Mouse (Mus musculus): ENCODE results near the gene Cuta.

Cuta gene

DNA sequence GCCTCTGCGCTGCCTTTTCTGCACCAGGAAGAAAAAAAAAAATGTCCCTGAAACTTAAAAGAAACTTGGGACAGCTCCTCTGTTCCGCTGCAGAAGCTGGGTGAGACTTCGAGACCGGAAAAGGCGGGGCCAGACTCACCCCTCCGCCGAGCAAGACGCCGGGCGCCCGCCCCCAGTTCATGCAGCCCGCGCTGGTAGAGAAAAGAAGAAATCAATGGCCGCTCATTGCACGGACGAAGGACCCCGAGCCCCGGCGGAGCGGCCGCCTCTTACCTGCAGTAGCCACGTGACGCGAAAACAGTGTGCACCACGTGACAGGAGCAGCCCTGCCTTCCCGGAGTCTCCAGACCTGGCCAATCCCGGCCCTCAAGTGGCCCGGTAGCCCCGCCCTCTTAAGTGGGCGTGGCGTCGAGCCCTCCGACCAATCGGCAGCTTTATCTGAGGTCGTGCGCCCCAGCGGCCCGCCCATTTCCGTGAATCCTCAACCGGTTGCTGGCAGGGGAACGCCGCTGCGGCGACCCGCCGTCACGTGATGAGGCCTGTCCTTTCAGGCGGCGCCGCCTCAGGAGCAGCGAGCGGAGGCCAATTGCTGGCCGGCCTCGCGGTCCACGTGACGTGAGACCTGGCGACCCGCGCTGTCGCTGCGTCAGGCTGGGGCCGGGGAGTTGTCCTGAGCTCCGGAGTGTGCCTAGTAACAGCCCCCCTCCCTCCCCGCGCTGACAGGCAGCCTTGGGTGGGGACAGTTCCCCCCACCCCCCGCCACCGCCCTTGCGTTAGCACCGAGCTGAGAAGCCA is at the start of gene Cuta:
Gene Cuta, minus strand, starts transcription at position 392 of the 795 bp plus-strand sequence.
- DNase-seq (ENCODE audit: low read depth) = peak; percentile 100

DNA sequence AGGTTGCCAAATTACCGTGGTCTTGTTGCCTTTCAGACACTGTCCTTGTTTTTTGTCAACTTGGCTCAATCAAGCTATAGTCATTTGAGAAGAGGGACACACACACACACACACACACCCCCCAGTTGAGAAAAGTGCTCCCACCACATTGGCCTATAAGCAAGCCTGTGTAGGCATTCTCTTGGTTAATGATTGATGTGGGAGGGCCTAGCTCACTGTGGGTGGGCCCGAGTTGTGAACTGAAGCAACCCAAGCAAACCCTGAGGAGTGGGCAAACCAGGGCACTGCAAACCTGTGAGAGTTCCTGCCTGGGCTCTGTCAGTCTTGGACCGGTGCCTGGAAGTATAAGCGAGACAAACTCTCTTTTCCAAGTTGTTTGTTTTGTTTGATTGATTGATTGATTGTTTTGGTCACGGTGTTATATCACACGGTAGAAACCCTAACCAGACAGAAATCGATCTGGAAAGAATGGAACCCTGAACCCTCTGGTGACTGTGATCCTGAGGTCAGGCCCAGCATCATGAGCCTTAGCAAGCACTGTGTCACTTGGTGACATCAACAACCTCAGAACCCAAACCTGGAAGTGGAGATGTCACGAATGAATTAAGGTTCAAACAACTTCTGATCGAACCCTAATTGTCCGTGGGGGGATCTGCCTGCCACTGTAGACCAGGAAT is 46.3 kb upstream of the Cuta start:
- DNase-seq (ENCODE audit: low read depth) = no peak

- no peak for DNase-seq (ENCODE audit: low read depth)
Measured at GRCm38 (mm10) chr17:26983382-26983781, 44.0 kb upstream of the Cuta start.

DNA sequence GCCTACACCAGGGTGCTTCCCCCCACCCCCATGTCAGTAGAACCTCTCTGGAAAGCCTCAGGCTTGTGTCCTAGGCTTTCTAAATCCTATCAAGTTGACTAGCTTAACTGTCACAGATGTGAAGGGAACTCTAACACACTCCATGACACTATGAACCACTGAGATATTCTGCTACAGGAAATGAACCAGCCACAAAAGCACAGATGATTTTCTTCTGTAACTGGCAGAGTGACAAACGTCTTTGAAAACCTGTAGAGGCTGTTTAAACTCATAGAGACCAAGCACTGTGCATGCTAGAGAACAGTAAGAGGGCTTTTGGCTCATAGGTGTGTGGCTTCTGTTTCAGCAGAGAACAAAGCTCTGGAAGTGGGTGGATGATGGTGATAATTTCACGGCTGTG is 41.7 kb upstream of the Cuta start:
- peak; percentile 82 for DNase-seq (ENCODE audit: low read depth)

GRCm38 (mm10) chr17:26979426-26979825 is 40.1 kb upstream of the Cuta start:
- DNase-seq (ENCODE audit: low read depth) = no peak

DNA sequence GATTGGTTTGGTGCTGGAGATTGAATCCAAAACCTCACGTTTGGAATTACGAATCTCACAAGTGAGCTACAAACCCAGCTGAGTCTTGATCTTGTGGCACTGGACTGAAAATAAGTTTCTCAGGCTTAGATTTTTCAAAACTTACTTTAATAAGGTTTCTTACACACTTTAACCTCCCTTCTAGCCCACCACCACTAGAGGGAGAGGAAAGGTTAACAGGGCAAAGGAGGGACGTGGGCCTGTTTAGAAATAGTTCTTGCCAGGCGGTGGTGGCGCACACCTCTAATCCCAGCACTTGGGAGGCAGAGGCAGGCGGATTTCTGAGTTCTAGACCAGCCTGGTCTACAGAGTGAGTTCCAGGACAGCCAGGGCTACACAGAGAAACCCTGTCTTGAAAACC is 38.0 kb upstream of the Cuta start:
- peak; percentile 54 for DNase-seq (ENCODE audit: low read depth)

- DNase-seq (ENCODE audit: low read depth) = no peak
Measured at GRCm38 (mm10) chr17:26975415-26975814, 36.0 kb upstream of the Cuta start.

DNA sequence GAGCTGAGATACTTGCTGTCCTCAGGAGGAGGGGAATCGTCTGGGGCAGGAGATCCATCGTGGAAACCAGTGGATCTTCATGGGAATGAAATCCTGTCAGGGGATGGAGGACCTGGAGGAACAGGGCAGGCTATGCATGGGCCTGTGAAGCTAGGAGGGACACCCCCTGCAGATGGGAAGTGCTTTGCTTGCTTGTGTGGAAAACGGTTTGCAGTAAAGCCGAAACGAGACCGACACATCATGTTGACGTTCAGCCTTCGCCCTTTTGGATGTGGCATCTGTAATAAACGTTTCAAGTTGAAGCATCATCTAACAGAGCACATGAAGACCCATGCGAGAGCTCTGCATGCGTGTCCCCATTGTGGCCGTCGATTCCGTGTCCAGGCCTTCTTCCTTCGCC is 35.2 kb upstream of the Cuta start:
- no peak for DNase-seq (ENCODE audit: low read depth)

GRCm38 (mm10) chr17:26972703-26973574 is 33.6 kb upstream of the Cuta start, which contains the start of gene Zbtb9:
Gene Zbtb9, plus strand, starts transcription at chr17:26973167.
- peak; percentile 95 for DNase-seq (ENCODE audit: low read depth)

DNA sequence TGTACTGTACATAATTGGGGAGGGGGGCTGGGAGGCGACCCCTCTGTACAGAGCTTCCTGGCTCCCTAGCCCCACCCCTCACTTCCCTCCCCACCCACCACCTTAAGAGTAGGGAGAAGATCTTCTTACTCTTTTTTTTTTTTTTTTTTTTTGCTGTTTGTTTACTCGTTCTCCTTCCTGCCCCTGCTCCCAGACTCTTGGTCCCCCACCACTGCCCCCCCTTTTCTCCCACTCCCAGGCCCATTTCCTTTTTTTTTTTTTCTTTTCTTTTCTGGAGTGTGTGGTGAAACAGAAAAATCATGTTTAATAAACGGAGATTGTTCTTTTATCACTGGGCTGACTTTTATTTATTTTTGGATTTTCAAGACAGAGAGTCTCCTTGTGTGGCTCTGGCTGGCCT is 32.7 kb upstream of the Cuta start:
- DNase-seq (ENCODE audit: low read depth) = no peak

DNA sequence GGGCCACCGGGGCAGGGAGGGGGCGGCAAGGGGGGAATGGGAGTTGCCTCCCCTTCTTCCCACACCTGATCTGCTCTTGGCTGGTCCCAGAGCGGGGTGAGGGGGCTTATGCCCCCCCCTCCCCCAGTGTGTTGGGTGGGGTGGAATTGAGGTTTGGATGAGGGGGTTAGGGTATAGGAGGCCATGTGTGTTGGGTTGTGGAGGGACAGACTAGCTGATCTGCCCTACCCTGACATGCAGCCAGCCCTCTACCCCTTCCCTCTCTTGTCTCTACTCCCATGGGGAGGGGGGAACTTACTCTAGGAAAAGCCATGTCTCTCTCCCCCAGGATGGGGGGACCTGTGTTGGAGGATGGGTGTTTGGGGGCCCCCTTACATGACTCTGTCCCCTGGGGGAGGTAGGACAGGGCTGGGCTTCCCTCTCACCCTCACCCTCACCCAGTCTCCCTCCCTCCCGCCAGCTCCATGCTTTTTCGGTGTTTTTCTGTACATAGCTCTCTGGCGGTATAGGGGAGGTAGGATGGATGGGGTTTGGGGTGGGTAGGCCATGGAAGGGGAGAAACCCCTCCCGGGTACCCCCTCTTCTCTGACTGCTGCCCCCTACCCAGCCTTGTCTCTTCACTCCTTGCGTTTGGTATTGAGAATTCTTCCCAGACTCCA is 32.0 kb upstream of the Cuta start:
- no peak for DNase-seq (ENCODE audit: low read depth)

DNA sequence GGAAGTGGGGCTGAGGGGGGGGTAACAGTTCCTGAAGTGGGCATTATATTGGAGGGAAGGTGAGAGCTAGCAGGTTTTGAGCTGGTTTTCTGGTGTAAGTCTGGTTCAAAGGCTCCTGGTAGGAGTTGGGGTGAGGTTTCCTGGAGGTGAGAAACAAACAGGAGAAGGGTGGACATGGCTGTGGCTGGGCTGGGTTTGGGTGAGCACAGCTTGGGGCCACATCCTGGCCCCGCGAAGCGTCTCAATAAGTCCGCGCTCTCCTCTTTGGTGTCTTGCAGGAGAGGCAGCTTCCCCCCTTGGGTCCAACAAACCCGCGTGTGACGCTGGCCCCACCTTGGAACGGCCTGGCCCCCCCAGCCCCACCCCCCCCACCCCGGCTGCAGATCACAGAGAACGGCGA is 30.9 kb upstream of the Cuta start:
- DNase-seq (ENCODE audit: low read depth) = no peak

DNA sequence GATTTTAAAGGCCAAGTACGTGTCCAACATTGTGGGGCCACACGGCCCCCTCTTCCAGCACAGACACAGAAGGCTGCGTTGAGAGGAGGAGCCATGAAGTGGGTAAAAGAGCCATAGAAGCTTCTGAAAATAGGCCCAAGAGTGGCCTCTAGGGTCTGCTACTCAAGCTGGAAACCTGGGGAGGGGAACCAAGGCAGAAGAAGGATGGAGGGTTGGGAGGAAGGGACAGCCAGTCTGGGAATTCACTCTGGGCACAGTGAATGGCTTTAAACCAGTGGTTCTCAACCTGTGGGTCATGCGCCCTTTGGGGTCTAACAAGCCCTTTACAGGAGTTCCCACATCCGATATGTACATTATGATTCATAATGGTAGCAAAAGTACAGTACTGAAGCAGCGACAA is 29.9 kb upstream of the Cuta start:
- no peak for DNase-seq (ENCODE audit: low read depth)

DNA sequence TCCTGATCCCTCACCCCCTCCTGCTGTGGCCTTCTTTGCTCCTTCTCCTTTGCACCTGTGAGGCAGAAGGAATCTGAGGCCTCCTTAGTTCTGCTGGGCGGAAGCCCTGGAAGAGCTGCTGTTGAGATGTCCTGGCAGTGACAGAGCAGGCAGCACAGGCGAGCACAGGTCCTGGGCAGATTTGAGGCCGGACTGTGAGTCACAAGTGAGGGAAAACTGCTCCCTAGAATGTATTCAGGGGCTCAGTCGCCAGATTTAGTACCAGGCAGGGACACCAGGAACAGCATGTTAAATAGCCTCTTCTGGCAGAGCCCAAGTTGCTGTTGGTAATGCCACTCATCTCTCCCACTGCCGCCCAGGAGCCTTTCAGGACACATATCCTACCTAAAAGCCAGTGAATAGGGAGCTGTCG is 28.8 kb upstream of the Cuta start:
- DNase-seq (ENCODE audit: low read depth) = no peak

DNA sequence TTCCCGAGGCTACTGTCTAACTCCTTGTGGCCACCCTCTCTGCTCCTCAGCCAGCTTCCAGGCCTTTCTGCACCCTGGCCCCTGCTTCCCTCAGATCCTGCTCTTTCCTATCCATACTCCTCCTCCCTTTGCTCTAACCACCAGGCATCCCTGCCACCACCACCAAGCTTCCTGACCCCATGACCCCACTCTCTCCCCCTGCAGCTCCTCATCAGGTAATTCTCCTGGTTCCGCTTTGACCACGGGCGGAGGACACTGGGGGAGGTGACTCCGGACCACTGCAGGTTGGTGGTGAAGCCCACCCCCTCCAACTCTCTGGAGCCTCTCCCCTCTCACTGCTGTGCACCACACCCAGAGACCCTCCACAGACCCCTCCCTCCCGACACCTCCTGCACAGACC is 28.1 kb upstream of the Cuta start:
- no peak for DNase-seq (ENCODE audit: low read depth)

DNA sequence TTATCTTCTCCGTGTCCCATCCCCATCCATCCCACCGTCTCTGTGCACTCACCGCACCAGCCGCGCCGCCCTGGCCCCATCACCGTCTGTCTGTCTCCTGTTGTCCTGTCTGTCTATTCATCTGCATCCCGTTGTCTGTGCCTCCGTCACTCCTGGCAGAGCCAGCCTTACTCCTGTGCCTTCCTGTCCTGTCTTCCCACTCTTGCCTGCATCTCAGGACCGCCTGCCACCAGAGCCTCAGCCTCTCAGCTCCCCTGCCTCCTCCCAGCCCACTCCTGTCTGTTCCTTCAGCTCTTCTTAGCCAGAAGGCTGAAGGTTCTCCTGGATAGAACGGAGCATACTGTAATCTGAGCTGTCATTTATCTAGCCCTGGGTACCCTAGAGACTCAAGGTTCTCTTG is 27.6 kb upstream of the Cuta start:
- no peak for DNase-seq (ENCODE audit: low read depth)

- DNase-seq (ENCODE audit: low read depth) = no peak
Measured at GRCm38 (mm10) chr17:26961572-26962240, 22.3 kb upstream of the Cuta start.

GRCm38 (mm10) chr17:26959815-26960214 is 20.4 kb upstream of the Cuta start:
- no peak for DNase-seq (ENCODE audit: low read depth)

- DNase-seq (ENCODE audit: low read depth) = no peak
Measured at GRCm38 (mm10) chr17:26958880-26959279, 19.5 kb upstream of the Cuta start.

DNA sequence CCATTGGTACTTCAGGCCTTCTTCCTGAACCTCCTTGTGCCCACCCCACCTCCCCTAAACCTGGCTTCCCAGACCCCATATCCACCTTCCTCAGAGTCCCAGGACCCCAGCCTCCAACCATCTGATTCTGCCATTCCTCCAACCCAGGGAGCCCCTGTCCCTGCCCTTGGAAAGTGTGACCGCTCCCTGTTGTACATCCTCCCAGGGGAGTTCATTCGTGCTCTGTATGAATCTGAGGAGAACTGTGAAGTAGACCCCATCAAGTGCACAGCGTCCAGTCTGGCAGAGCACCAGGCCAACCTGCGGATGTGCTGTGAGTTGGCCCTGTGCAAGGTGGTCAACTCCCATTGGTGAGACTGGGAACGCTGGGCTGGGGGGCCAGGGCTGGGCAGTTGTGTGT is 18.5 kb upstream of the Cuta start:
- DNase-seq (ENCODE audit: low read depth) = no peak

GRCm38 (mm10) chr17:26956895-26957294 is 17.5 kb upstream of the Cuta start:
- DNase-seq (ENCODE audit: low read depth) = no peak

DNA sequence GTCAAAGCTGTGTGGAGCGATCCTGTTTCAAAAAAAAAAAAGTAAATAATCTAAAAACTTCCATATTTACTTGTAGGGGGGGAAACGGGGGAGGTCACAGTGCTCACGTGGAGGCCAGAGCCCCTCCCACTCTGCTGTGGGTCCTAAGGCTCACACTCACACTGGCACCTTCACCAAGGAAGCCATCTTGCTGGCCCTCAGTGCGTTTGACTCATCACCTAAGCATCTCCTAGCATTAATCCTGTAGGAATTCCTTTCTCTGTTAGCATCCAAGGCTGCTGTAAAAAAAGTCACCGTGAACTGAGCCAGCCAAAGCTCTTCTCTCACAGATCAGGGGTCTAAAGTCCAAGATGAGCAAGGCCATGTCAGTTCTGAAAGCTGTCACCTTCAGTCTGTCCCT is 16.9 kb upstream of the Cuta start:
- no peak for DNase-seq (ENCODE audit: low read depth)
